Mouse (Mus musculus) c-Kit-negative CD71-positive TER-119-positive erythroid progenitor cells, embryonic 14.5 days (primary cell): ENCODE measurements around the gene Gm5108.
A peak's percentile ranks its signal among the peaks of the same experiment; 100 is the strongest.

ENCODE experiments used
- DNase-seq: peaks from one replicate; pipeline ENCODE4 v3.0.0-alpha.2; 2013; ENCODE audit warnings: low read depth, low spot score

Gm5108 gene

GRCm38 (mm10) chr5:67941369-67941768 lies at the start of gene Gm5108:
Gene Gm5108, plus strand, starts transcription at chr5:67941669.
- DNase-seq, result no peak

- DNase-seq, result no peak
These were observed 42.5 kb upstream of the Gm5108 start for GRCm38 (mm10) chr5:67898921-67899320.

- DNase-seq, result no peak
These were observed 36.9 kb upstream of the Gm5108 start for GRCm38 (mm10) chr5:67904555-67904954.

GRCm38 (mm10) chr5:67930584-67930983 lies 10.9 kb upstream of the Gm5108 start:
- DNase-seq, result no peak

GRCm38 (mm10) chr5:67931623-67932022 lies 9.8 kb upstream of the Gm5108 start:
- no peak for DNase-seq

GRCm38 (mm10) chr5:67943199-67943598 lies 1.7 kb downstream of the Gm5108 start:
- DNase-seq, result no peak

GRCm38 (mm10) chr5:67944074-67944785 lies 2.8 kb downstream of the Gm5108 start:
- DNase-seq, result no peak

- DNase-seq, result no peak
These were observed 4.9 kb downstream of the Gm5108 start, which contains the start of gene Gm21905 for GRCm38 (mm10) chr5:67946321-67946720. Gene Gm21905, minus strand, starts transcription at chr5:67946421.

- DNase-seq, result no peak
These were observed 5.5 kb downstream of the Gm5108 start for GRCm38 (mm10) chr5:67947006-67947405.

GRCm38 (mm10) chr5:67948074-67948473 lies 6.6 kb downstream of the Gm5108 start:
- no peak for DNase-seq

GRCm38 (mm10) chr5:67954097-67954496 lies 12.6 kb downstream of the Gm5108 start:
- no peak for DNase-seq

- no peak for DNase-seq
These were observed 14.0 kb downstream of the Gm5108 start for GRCm38 (mm10) chr5:67955486-67955885.

GRCm38 (mm10) chr5:67961708-67962629 lies 20.5 kb downstream of the Gm5108 start:
- DNase-seq, result no peak

GRCm38 (mm10) chr5:67969536-67969935 lies 28.1 kb downstream of the Gm5108 start:
- no peak for DNase-seq

GRCm38 (mm10) chr5:67981946-67982526 lies 40.6 kb downstream of the Gm5108 start:
- no peak for DNase-seq

GRCm38 (mm10) chr5:67990426-67990825 lies 49.0 kb downstream of the Gm5108 start:
- no peak for DNase-seq

- DNase-seq, result no peak
These were observed 61.1 kb downstream of the Gm5108 start for GRCm38 (mm10) chr5:68002611-68003010.

GRCm38 (mm10) chr5:68003904-68004303 lies 62.4 kb downstream of the Gm5108 start:
- DNase-seq, result no peak

- DNase-seq, result no peak
These were observed 63.0 kb downstream of the Gm5108 start for GRCm38 (mm10) chr5:68004419-68004818.

- no peak for DNase-seq
These were observed 65.6 kb downstream of the Gm5108 start for GRCm38 (mm10) chr5:68007074-68007473.

- DNase-seq, result no peak
These were observed 70.1 kb downstream of the Gm5108 start for GRCm38 (mm10) chr5:68011569-68011968.

GRCm38 (mm10) chr5:68012618-68013017 lies 71.1 kb downstream of the Gm5108 start:
- peak; percentile 13 for DNase-seq
